Mouse (Mus musculus) heart, postnatal 0 days (tissue): Measurements from ENCODE around the gene Bst2.

Experiments used
- CTCF ChIP-seq: IDR thresholded peaks from 2 replicates; pipeline ENCODE4 v1.5.1; 2016; ENCODE audit warnings: antibody characterized with exemption, control low read depth, low read depth
- EP300 ChIP-seq: IDR thresholded peaks from 2 replicates; pipeline ENCODE4 v1.6.1; 2016; ENCODE audit warnings: antibody characterized with exemption, low read depth

GRCm38 (mm10) chr8:71568941-71569340, 31.7 kb upstream of the Bst2 start:
- TF ChIP-seq CTCF = no peak
- TF ChIP-seq EP300 = no peak
